Mouse (Mus musculus) thymus, postnatal 10 days (tissue): ENCODE measurements around the gene Gm10801.
"Not testable (repeated sequence)": the region's sequence is repeated elsewhere in the genome, so short reads cannot be mapped to it uniquely, and the experiment has no call there.

Source experiments
- DNase-seq, 2 experiments: peaks; one replicate each; pipeline ENCODE4 v3.0.0; 2021; ENCODE audit warnings: low spot score in 2 of 2

The Gm10801 gene

GRCm38 (mm10) chr2:98661937-98662336, at the start of gene Gm10801:
Gm10801 (plus strand) TSS chr2:98662237.
- DNase-seq, result not testable (repeated sequence)

DNA sequence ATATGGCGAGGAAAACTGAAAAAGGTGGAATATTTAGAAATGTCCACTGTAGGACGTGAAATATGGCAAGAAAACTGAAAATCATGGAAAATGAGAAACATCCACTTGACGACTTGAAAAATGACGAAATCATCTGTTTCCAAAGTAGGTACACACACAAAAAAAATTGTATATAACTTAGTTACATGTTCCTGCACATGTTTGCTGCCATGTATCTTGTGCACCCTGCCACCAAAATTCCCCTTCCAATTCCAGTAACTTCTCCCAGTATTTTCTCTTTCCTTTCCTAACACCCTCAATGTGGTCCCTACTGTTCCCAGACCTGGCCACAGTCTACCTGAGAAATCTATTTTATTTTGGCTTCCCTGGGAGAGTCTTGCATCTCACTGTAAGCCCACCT, 5.2 kb downstream of the Gm10801 start, which contains the start of gene Gm10800:
Gm10800 (minus strand) TSS at position 101 of the 400 bp plus-strand sequence.
- not testable (repeated sequence) for DNase-seq

- no peak for DNase-seq
These were observed 35.5 kb downstream of the Gm10801 start for GRCm38 (mm10) chr2:98697533-98697932.
